Comparison of ENCODE assay signal across 10 mouse cellular contexts in genomic region chr1:153506266-153506665, GRCm38 (mm10). TPM values are rescaled to one million over a fixed set of nuclear protein-coding genes. Genes with fewer than 3 reads are reported as not detected.
A peak's percentile ranks its signal among the peaks of the same experiment; 100 is the strongest.
DNase-seq lines count a peak whose midpoint lies in the region; ATAC-seq lines count a peak whose summit lies in the region.
"Had no signal": no experiment of that assay in that cellular context is flagged by ENCODE, and none has a peak within 500 bp of the region (broad histone marks: within the 10 kb centered on the region; RNA-seq: fewer than 3 reads in every experiment).

No protein-coding gene starts in this region.

- DNase-seq in adrenal gland, adult 2 months = peak; percentile 56
- no peak for DNase-seq in adrenal gland, adult 8-10 months
- peak; percentile 53 for DNase-seq in hindbrain, embryonic 14.5 days (ENCODE audit: low spot score)
- peak; percentile 40 for DNase-seq in ovary, postnatal 36 days (ENCODE audit: low spot score)
- DNase-seq in ovary, postnatal 10 days (ENCODE audit: low spot score) = no peak
- peak; percentile 82 for DNase-seq in testis, postnatal 14 days (ENCODE audit: low spot score)
- no peak for DNase-seq in embryo, embryonic 11 days

- H3K36me3 ChIP-seq in hindbrain, embryonic 14.5 days (replicated peaks; ENCODE audit: control insufficient read depth, insufficient read depth) = no peaks in the 10 kb centered on the region
- H3K36me3 ChIP-seq in hindbrain, embryonic 13.5 days = peaks cover 4% of the 10 kb centered on the region

- H3K27me3 ChIP-seq in hindbrain, embryonic 14.5 days (ENCODE audit: control insufficient read depth, insufficient read depth, low read length) = no peaks in the 10 kb centered on the region
- no peaks in the 10 kb centered on the region for H3K27me3 ChIP-seq in hindbrain, embryonic 13.5 days
- H3K27me3 ChIP-seq: Patski had no signal

- no peak; the same call in 1 of the 2 replicates for ATAC-seq in hindbrain, embryonic 14.5 days (ENCODE audit: low FRiP score)
- no peak for ATAC-seq in hindbrain, embryonic 13.5 days (ENCODE audit: low FRiP score)
- ATAC-seq: Patski had no signal

- H3K9me3 ChIP-seq in hindbrain, embryonic 14.5 days (ENCODE audit: control insufficient read depth, low read length) = no peaks in the 10 kb centered on the region
- no peaks in the 10 kb centered on the region for H3K9me3 ChIP-seq in hindbrain, embryonic 13.5 days

- no peak overlapping the region for H3K4me2 ChIP-seq in hindbrain, embryonic 14.5 days (replicated peaks)
- no peak overlapping the region for H3K4me2 ChIP-seq in hindbrain, embryonic 13.5 days
- H3K4me2 ChIP-seq: liver, embryonic 11.5 days had no signal

- no peak overlapping the region for H3K9ac ChIP-seq in hindbrain, embryonic 14.5 days
- no peak overlapping the region for H3K9ac ChIP-seq in hindbrain, embryonic 13.5 days

- no peaks in the 10 kb centered on the region for H3K4me1 ChIP-seq in hindbrain, embryonic 14.5 days (replicated peaks; ENCODE audit: control insufficient read depth, insufficient read depth, low read length)
- H3K4me1 ChIP-seq in hindbrain, embryonic 13.5 days (replicated peaks) = no peaks in the 10 kb centered on the region

- no peak overlapping the region for H3K4me3 ChIP-seq in hindbrain, embryonic 14.5 days (replicated peaks; ENCODE audit: low read length)
- no peak overlapping the region for H3K4me3 ChIP-seq in hindbrain, embryonic 13.5 days

- no peak overlapping the region for H3K27ac ChIP-seq in hindbrain, embryonic 14.5 days
- H3K27ac ChIP-seq in hindbrain, embryonic 13.5 days = no peak overlapping the region

- WGBS in hindbrain, embryonic 14.5 days = 58% methylated on average over 6 of the region's 6 CpGs
- WGBS in hindbrain, embryonic 13.5 days = 52% methylated on average over 6 of the region's 6 CpGs

RNA-seq across cellular contexts. Expression of gene Dhx9, which starts 18.8 kb away (rescaled TPM):
- total RNA-seq in adrenal gland, adult 2 months (2021) = 100 to 1,000 TPM in 1 of 2 experiments, 10 to 100 TPM in 1; 98.3 to 113 TPM
- polyA plus RNA-seq in adrenal gland, adult 2 months (2012; rRNA removed) = 1.4 and 2.2 TPM in 2 replicates
- 100 to 1,000 TPM in 2 of 4 experiments, 10 to 100 TPM in 2; 95.2 to 124 (median 108) TPM for total RNA-seq in adrenal gland, adult 8-10 months (2022)
- polyA plus RNA-seq in hindbrain, embryonic 14.5 days (2014; fragmentation: Nextera tagmentation; extraction: Ambion mirVana) = 23.7 and 26.2 TPM in 2 replicates
- 41.5 and 47.7 TPM in 2 replicates for polyA plus RNA-seq in hindbrain, embryonic 13.5 days (2015; fragmentation: Nextera tagmentation; extraction: Ambion mirVana)

RNA-seq across cellular contexts. Expression of gene Npl, which starts 43.6 kb away (rescaled TPM):
- 1 to 10 TPM; 2.9 to 8.3 TPM for total RNA-seq in adrenal gland, adult 2 months (2021)
- 0.15 and 0.16 TPM in 2 replicates for polyA plus RNA-seq in adrenal gland, adult 2 months (2012; rRNA removed)
- total RNA-seq in adrenal gland, adult 8-10 months (2022) = 1 to 10 TPM; 3.0 to 6.7 (median 4.7) TPM
- polyA plus RNA-seq in hindbrain, embryonic 14.5 days (2014; fragmentation: Nextera tagmentation; extraction: Ambion mirVana) = 15.8 and 16.8 TPM in 2 replicates
- polyA plus RNA-seq in hindbrain, embryonic 13.5 days (2015; fragmentation: Nextera tagmentation; extraction: Ambion mirVana) = 14.0 and 14.4 TPM in 2 replicates

Comparison
In these comparisons a context has a peak if more than half of its experiments do, and no peak if none do; other contexts are left out.
1. DNase-seq: peak in adrenal gland, adult 2 months (single experiment), hindbrain, embryonic 14.5 days (single experiment), ovary, postnatal 36 days (single experiment) and testis, postnatal 14 days (single experiment); none in adrenal gland, adult 8-10 months (single experiment), ovary, postnatal 10 days (single experiment) and embryo, embryonic 11 days (single experiment).
2. RNA of gene Npl, which starts 43.6 kb away (polyA plus RNA-seq): 15.8 to 16.8 TPM in hindbrain, embryonic 14.5 days and 14.0 to 14.4 TPM in hindbrain, embryonic 13.5 days; 0.15 to 0.16 TPM in adrenal gland, adult 2 months; every median in the first group is over 10 times any median in the second.